Mouse (Mus musculus) ES-Bruce4 (cell line): Measurements from ENCODE around the gene Sphk2. TPM values are rescaled to one million over a fixed set of nuclear protein-coding genes. Genes with fewer than 3 reads are reported as not detected.

Experiments used
- H3K27ac ChIP-seq: 2 replicates; pipeline ENCODE4 v1.5.1; 2012; ENCODE audit warnings: low read length, inconsistent platforms; ENCODE audit not compliant: insufficient read depth
- H3K27me3 ChIP-seq: 2 replicates; pipeline ENCODE4 v1.6.1; 2012; ENCODE audit warnings: mild to moderate bottlenecking, low read length, inconsistent platforms; ENCODE audit not compliant: control insufficient read depth, poor library complexity, insufficient read depth, severe bottlenecking
- H3K36me3 ChIP-seq: 2 replicates; pipeline ENCODE4 v1.6.1; 2012; ENCODE audit warnings: inconsistent platforms, mild to moderate bottlenecking, low read length, moderate library complexity; ENCODE audit not compliant: control insufficient read depth, poor library complexity, insufficient read depth, severe bottlenecking
- H3K4me1 ChIP-seq: one replicate; pipeline ENCODE4 v1.8.1; 2011; ENCODE audit warnings: low read length; ENCODE audit not compliant: control insufficient read depth, insufficient read depth
- H3K4me3 ChIP-seq: 2 replicates; pipeline ENCODE4 v1.5.1; 2011; ENCODE audit warnings: low read depth, mild to moderate bottlenecking, low read length
- H3K9ac ChIP-seq: 2 replicates; pipeline ENCODE4 v1.6.1; 2012; ENCODE audit warnings: low read depth, mild to moderate bottlenecking, inconsistent platforms; ENCODE audit not compliant: poor library complexity, severe bottlenecking
- H3K9me3 ChIP-seq: replicated peaks from 2 replicates; pipeline ENCODE4 v1.6.1; 2012; ENCODE audit warnings: mild to moderate bottlenecking, low read length, inconsistent platforms; ENCODE audit not compliant: control insufficient read depth, poor library complexity, insufficient read depth, severe bottlenecking
- CTCF ChIP-seq: IDR thresholded peaks from one replicate; pipeline ENCODE4 v1.8.1; 2011; ENCODE audit warnings: low read depth, low read length
- EP300 ChIP-seq: IDR thresholded peaks from 2 replicates; pipeline ENCODE4 v1.6.1; 2011; ENCODE audit warnings: low read depth, low read length; ENCODE audit not compliant: insufficient read depth
- POLR2A ChIP-seq: IDR thresholded peaks from one replicate; pipeline ENCODE4 v1.8.1; 2011; ENCODE audit warnings: low read length; ENCODE audit not compliant: insufficient read depth
- polyA plus RNA-seq: library from polyadenylated mRNA; stranded (reverse); fragments of >200 nt; gene quantifications from 2 replicates; pipeline ENCODE4 v1.2.4, GENCODE M21; 2011; ENCODE audit warnings: low read depth; ENCODE audit not compliant: missing spikeins, insufficient read depth, insufficient read length

Gene Sphk2
- 10.4 and 11.1 TPM in 2 replicates for polyA plus RNA-seq

GRCm38 (mm10) chr7:45717918-45718297 lies at the start of gene Sphk2:
Gene Sphk2 (minus strand): TSS chr7:45718002.
- Histone ChIP-seq H3K9ac (peak within 1 kb of the TSS; percentile 90), H3K27me3 (no peaks in the 10 kb centered on the region), H3K27ac (peak within 1 kb of the TSS; percentile 45), H3K4me3 (peak within 1 kb of the TSS; percentile 93), H3K4me1 (no peaks in the 10 kb centered on the region), H3K36me3 (peaks cover 32% of the 10 kb centered on the region), H3K9me3 (no peaks in the 10 kb centered on the region)
- no peak for TF ChIP-seq CTCF
- peak; percentile 83 for TF ChIP-seq POLR2A
- TF ChIP-seq EP300, result peak; percentile 85

GRCm38 (mm10) chr7:45767500-45767899 lies 49.7 kb upstream of the Sphk2 start:
- Histone ChIP-seq H3K9me3 (no peaks in the 10 kb centered on the region), H3K4me1 (peaks cover 4% of the 10 kb centered on the region), H3K36me3 (no peaks in the 10 kb centered on the region), H3K4me3 (no peak overlapping the region), H3K27me3 (no peaks in the 10 kb centered on the region), H3K27ac (no peak overlapping the region), H3K9ac (no peak overlapping the region)
- TF ChIP-seq EP300 (no peak), CTCF (peak; percentile 40)

GRCm38 (mm10) chr7:45766764-45767163 lies 49.0 kb upstream of the Sphk2 start:
- H3K27me3 ChIP-seq, result no peaks in the 10 kb centered on the region
- peaks cover 4% of the 10 kb centered on the region for H3K4me1 ChIP-seq
- H3K4me3 ChIP-seq, result no peak overlapping the region
- no peaks in the 10 kb centered on the region for H3K36me3 ChIP-seq
- no peak overlapping the region for H3K9ac ChIP-seq
- H3K27ac ChIP-seq, result no peak overlapping the region
- no peaks in the 10 kb centered on the region for H3K9me3 ChIP-seq
- no peak for TF ChIP-seq POLR2A
- no peak for TF ChIP-seq EP300
- no peak for TF ChIP-seq CTCF

GRCm38 (mm10) chr7:45765995-45766394 lies 48.2 kb upstream of the Sphk2 start:
- no peak overlapping the region for H3K27ac ChIP-seq

GRCm38 (mm10) chr7:45760151-45760550 lies 42.3 kb upstream of the Sphk2 start:
- H3K4me1 ChIP-seq, result no peaks in the 10 kb centered on the region
- no peaks in the 10 kb centered on the region for H3K9me3 ChIP-seq
- H3K4me3 ChIP-seq, result no peak overlapping the region
- H3K27me3 ChIP-seq, result no peaks in the 10 kb centered on the region
- TF ChIP-seq POLR2A (no peak), EP300 (no peak), CTCF (no peak)
- no peak overlapping the region for H3K27ac ChIP-seq
- H3K9ac ChIP-seq, result no peak overlapping the region
- no peaks in the 10 kb centered on the region for H3K36me3 ChIP-seq

More at GRCm38 (mm10) chr7:45765995-45766394, 48.2 kb upstream of the Sphk2 start:
- H3K9me3 ChIP-seq, result no peaks in the 10 kb centered on the region
- H3K4me3 ChIP-seq, result no peak overlapping the region
- no peak overlapping the region for H3K9ac ChIP-seq
- TF ChIP-seq EP300 (no peak), CTCF (no peak), POLR2A (no peak)
- H3K27me3 ChIP-seq, result no peaks in the 10 kb centered on the region
- peaks cover 4% of the 10 kb centered on the region for H3K4me1 ChIP-seq
- H3K36me3 ChIP-seq, result no peaks in the 10 kb centered on the region

- no peaks in the 10 kb centered on the region for H3K4me1 ChIP-seq
- no peak overlapping the region for H3K27ac ChIP-seq
- H3K9me3 ChIP-seq, result no peaks in the 10 kb centered on the region
- peak overlapping the region; percentile 18 for H3K4me3 ChIP-seq
- no peak overlapping the region for H3K9ac ChIP-seq
- TF ChIP-seq EP300, result no peak
- TF ChIP-seq POLR2A, result no peak
- no peak for TF ChIP-seq CTCF
- no peaks in the 10 kb centered on the region for H3K27me3 ChIP-seq
- H3K36me3 ChIP-seq, result no peaks in the 10 kb centered on the region
Measured at GRCm38 (mm10) chr7:45759400-45759799, 41.6 kb upstream of the Sphk2 start.
